Mouse (Mus musculus): ENCODE results near the gene Dhx29. TPM values are rescaled to one million over a fixed set of nuclear protein-coding genes. Genes with fewer than 3 reads are reported as not detected.
"Not testable (repeated sequence)": the region's sequence is repeated elsewhere in the genome, so short reads cannot be mapped to it uniquely, and the experiment has no call there.

Gene Dhx29
- polyA plus RNA-seq, 1 experiment from 2014 or later = 37.5 TPM

- H3K27me3 ChIP-seq; H3K4me2 ChIP-seq (replicated peaks); H3K9me3 ChIP-seq; H3K9ac ChIP-seq (replicated peaks); H3K36me3 ChIP-seq; H3K4me1 ChIP-seq; H3K27ac ChIP-seq (replicated peaks); ATAC-seq (ENCODE audit: low FRiP score, low read depth); H3K4me3 ChIP-seq: not testable (repeated sequence)
- WGBS = 66% methylated on average over 20 of the region's 20 CpGs
These were observed 86.1 kb downstream of the Dhx29 start for GRCm38 (mm10) chr13:113013174-113013953.

Other genes starting within 250 kb of the Dhx29 start
- 22.3 and 24.7 TPM in 2 replicates for gene Plpp1, start 126.7 kb upstream of the Dhx29 start, polyA plus RNA-seq (2016; fragmentation: Nextera tagmentation; extraction: Ambion mirVana)
- 90.8 and 94.5 TPM in 2 replicates for gene Mtrex, start 56 bp upstream of the Dhx29 start, polyA plus RNA-seq (2016; fragmentation: Nextera tagmentation; extraction: Ambion mirVana)
- 0.85 and 1.9 TPM in 2 replicates for gene Ccno, start 60.3 kb downstream of the Dhx29 start, polyA plus RNA-seq (2016; fragmentation: Nextera tagmentation; extraction: Ambion mirVana)
- gene Mcidas, start 66.4 kb downstream of the Dhx29 start, polyA plus RNA-seq (2016; fragmentation: Nextera tagmentation; extraction: Ambion mirVana) = 0.24 and 1.1 TPM in 2 replicates
- gene Cdc20b, start 107.7 kb downstream of the Dhx29 start, polyA plus RNA-seq (2016; fragmentation: Nextera tagmentation; extraction: Ambion mirVana) = 0.15 TPM in 1 of 2 replicates, not detected in the other
- gene Gpx8, start 119.0 kb downstream of the Dhx29 start, polyA plus RNA-seq (2016; fragmentation: Nextera tagmentation; extraction: Ambion mirVana) = 97.4 and 102 TPM in 2 replicates
- gene Gzma, start 173.5 kb downstream of the Dhx29 start, polyA plus RNA-seq (2016; fragmentation: Nextera tagmentation; extraction: Ambion mirVana) = not detected in 2 replicates